Mouse (Mus musculus): ENCODE measurements at regions not wholly inside any gene's neighbourhood (a gene's known extent, or its start where the extent isn't known, plus 50 kb on each side); places are given as distances from the start of the nearest gene placed in this dataset.

DNA sequence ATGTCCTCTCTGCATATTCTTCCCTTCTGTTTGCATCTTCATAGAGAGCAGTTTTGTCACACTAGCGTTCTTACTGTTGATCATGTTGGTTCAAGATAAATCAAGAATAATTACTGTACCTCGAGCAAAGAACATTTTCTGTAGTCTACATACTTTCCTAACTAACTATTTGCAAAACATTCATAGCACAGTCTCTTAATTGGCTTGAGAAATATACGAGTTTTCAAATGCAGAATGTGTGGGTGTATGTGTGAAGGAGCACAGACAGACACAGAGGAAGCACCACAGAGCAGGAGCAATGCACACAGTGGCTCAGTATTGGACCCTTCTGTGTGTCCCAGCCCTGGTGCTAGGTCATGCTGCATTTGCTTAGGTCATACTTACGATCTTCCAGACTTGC lies 322.7 kb upstream of the 4931417E11Rik start:
- DNase-seq (ENCODE audit: extremely low spot score in 1 of 2, low spot score in 1 of 2) = peak; percentile 11 to 25

DNA sequence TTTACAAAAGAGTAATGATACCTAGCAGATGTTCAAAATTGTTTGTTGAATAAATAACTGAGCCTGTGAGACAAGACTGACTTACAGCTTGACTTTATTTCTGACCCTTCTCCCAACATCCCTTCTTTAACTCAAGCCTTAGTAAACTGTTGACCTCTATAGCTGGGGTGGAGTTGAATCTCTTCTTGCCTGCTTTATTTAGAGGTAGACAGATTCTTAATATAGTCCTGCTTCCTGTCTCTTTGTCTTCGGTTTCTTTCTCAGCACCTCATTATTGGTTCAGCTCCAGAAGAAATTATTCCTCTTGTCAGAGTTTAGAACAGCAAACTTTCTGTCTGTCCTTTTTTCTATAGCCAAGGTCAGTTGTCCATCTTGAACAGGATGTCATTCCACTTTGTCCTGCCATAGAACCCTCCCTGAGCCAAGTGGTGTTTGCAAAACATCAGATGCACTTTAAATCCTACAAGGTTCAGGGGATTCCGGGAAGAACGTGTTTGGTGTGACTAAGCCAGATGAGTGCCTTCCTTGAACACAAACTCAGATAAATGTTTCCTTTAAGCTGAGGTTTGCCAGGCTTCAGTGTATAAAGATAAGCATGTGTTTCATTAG lies 286.8 kb upstream of the 4931417E11Rik start:
- DNase-seq (ENCODE audit: extremely low spot score in 1 of 2, low spot score in 1 of 2) = no peak

Data from frontal cortex, adult 2 months (tissue).